Mouse (Mus musculus) liver, embryonic 14.5 days (tissue): ENCODE data around the gene Naga. TPM values are rescaled to one million over a fixed set of nuclear protein-coding genes. Genes with fewer than 3 reads are reported as not detected.

Experiments
- ATAC-seq: fragments of 200-750 bp; cut with Nextera tagmentation; 2 replicates; pipeline ENCODE4 v1.8.0; 2017; ENCODE audit warnings: moderate number of reproducible peaks, mild to moderate bottlenecking, moderate library complexity; ENCODE audit not compliant: insufficient read depth
- DNase-seq, 3 experiments: peaks; one replicate each; pipeline ENCODE4 v3.0.0-alpha.2; 2012 to 2013; ENCODE audit warnings: low read depth in 3 of 3, low spot score in 3 of 3
- H3K27ac ChIP-seq: fragments of 300-500 bp; sonication (generic); 2 replicates; pipeline ENCODE4 v1.5.1; 2014; ENCODE audit warnings: moderate library complexity, mild to moderate bottlenecking, control low read depth, inconsistent platforms
- H3K27me3 ChIP-seq: fragments of 300-500 bp; sonication (generic); 2 replicates; pipeline ENCODE4 v1.6.1; 2014; ENCODE audit warnings: mild to moderate bottlenecking, low read length, moderate library complexity; ENCODE audit not compliant: control insufficient read depth, insufficient read depth
- H3K36me3 ChIP-seq: fragments of 300-500 bp; sonication (generic); replicated peaks from 2 replicates; pipeline ENCODE4 v1.6.1; 2014; ENCODE audit warnings: low read depth; ENCODE audit not compliant: control insufficient read depth, insufficient read depth
- H3K4me1 ChIP-seq, 2 experiments: fragments of 200-500 bp in 1 of 2; fragments of 300-500 bp in 1 of 2; sonication (generic) in 1 of 2; replicated peaks; 2 replicates each; pipeline ENCODE4 v1.6.1; 2012 to 2014; ENCODE audit warnings: antibody characterized with exemption in 1 of 2, inconsistent platforms in 1 of 2, low read length in 1 of 2; ENCODE audit not compliant: control insufficient read depth in 2 of 2, insufficient read depth in 2 of 2
- H3K4me2 ChIP-seq: fragments of 300-500 bp; sonication (generic); 2 replicates; pipeline ENCODE4 v1.6.1; 2014; ENCODE audit warnings: low read depth, mild to moderate bottlenecking, control low read depth, moderate library complexity
- H3K4me3 ChIP-seq, 2 experiments: fragments of 200-500 bp in 1 of 2; fragments of 300-500 bp in 1 of 2; sonication (generic) in 1 of 2; 2 replicates each; pipeline ENCODE4 v1.5.1; 2012 to 2014; ENCODE audit warnings: low read depth in 2 of 2, low read length in 2 of 2, mild to moderate bottlenecking in 2 of 2, control low read depth in 1 of 2, inconsistent platforms in 1 of 2, moderate library complexity in 1 of 2; ENCODE audit not compliant: insufficient read depth in 1 of 2
- H3K9ac ChIP-seq: fragments of 300-500 bp; sonication (generic); replicated peaks from 2 replicates; pipeline ENCODE4 v1.6.1; 2014; ENCODE audit warnings: mild to moderate bottlenecking, control low read depth, moderate library complexity
- H3K9me3 ChIP-seq: fragments of 300-500 bp; sonication (generic); 2 replicates; pipeline ENCODE4 v1.6.1; 2016; ENCODE audit warnings: low read length, mixed read lengths; ENCODE audit not compliant: control insufficient read depth
- CTCF ChIP-seq: IDR thresholded peaks from 2 replicates; pipeline ENCODE4 v1.5.1; 2016; ENCODE audit warnings: antibody characterized with exemption, low read depth, control low read depth
- EP300 ChIP-seq: IDR thresholded peaks from 2 replicates; pipeline ENCODE4 v1.6.1; 2016; ENCODE audit warnings: antibody characterized with exemption, low read depth
- WGBS: fragments of 180-500 bp; shearing (Covaris S2); extraction: QIAGEN DNeasy Blood & Tissue Kit; methylation state at CpG from one replicate; pipeline ENCODE4 v1.1.7; 2014; ENCODE audit not compliant: insufficient replicate concordance; 5-methylcytosine and 5-hydroxymethylcytosine counted together
- polyA plus RNA-seq, 2 experiments: library from polyadenylated mRNA; depleted of rRNA in 1 of 2; stranded (reverse) in 1 of 2; unstranded in 1 of 2; fragments of >200 nt; fragmentation: Nextera tagmentation in 1 of 2; extraction: Ambion mirVana in 1 of 2; gene quantifications; 2 replicates each; pipeline versions ENCODE4 v1.2.1 to v1.2.3; 2012 to 2014

The Naga gene
- polyA plus RNA-seq, 2 experiments, result 34.2 to 47.7 TPM

DNA sequence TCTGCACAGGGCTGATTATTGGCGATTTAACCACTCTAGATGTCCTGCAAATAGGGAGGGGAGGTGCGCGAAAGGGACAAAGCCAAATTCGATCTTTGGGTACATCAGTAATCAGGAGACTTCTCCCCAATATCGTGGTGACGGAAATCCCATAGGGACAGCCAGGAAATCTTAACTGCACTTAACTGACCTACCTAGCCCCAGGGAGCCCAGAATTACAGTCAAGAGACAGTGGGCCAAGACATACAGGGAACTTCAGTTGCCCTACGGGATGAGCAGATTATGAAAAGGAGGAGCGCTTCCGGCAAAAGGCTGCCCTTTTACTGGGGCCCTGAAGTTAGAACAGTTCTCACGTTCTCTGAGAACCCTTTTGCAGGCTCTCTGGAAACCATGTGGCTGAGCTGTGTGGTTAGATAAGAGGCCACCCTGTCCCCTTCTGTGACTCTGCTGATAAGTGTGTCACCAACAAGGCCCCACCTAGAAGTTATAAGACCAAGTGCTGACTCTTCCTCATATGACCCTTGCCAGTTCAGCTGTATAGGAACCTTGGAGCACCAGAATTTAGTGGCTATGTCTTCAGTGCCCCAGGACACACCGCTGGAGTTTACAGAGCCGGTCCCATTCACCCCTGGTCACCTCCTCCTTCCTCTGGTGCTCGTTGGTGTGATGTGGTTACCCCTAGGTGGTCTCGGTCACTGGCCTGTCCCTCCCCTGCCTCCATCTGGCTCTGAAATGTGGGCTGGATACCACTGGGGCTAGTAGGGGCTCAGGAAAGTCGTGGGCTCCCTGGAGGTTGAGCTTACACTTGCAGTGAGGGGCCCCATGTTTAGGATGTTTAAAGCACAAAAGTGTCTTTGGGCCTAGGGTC, 3.2 kb upstream of the Naga start:
- Histone ChIP-seq H3K4me2 (peak overlapping the region; percentile 93), H3K27me3 (no peaks in the 10 kb centered on the region), H3K4me3 (peak overlapping the region; percentile 75 to 85), H3K9ac (peak overlapping the region; percentile 98), H3K9me3 (no peaks in the 10 kb centered on the region), H3K36me3 (peaks cover 25% of the 10 kb centered on the region), H3K4me1 (peaks cover 61 to 69% of the 10 kb centered on the region in 2 experiments), H3K27ac (peak overlapping the region; percentile 99)
- ATAC-seq (peak; percentile 60), DNase-seq (peak; percentile 96 to 98 (median 98))
- TF ChIP-seq CTCF, result no peak
- peak; percentile 97 for TF ChIP-seq EP300
- WGBS, result 6% methylated on average over 15 of the region's 15 CpGs

GRCm38 (mm10) chr15:82341036-82341501, 2.3 kb upstream of the Naga start:
- Histone ChIP-seq H3K9me3 (no peaks in the 10 kb centered on the region), H3K4me1 (peaks cover 59 to 68% of the 10 kb centered on the region in 2 experiments), H3K27ac (peak overlapping the region; percentile 99), H3K36me3 (peaks cover 34% of the 10 kb centered on the region), H3K27me3 (no peaks in the 10 kb centered on the region), H3K4me3 (peak overlapping the region; percentile 75 to 85), H3K4me2 (peak overlapping the region; percentile 93), H3K9ac (peak overlapping the region; percentile 98)
- ATAC-seq, result peak; percentile 40
- DNase-seq, result peak in 2 of 3 experiments; percentile 59 to 67
- no peak for TF ChIP-seq EP300
- TF ChIP-seq CTCF, result peak; percentile 27; the same call in 1 of the 2 replicates
- WGBS, result under 1% methylated on average over 39 of the region's 40 CpGs

DNA sequence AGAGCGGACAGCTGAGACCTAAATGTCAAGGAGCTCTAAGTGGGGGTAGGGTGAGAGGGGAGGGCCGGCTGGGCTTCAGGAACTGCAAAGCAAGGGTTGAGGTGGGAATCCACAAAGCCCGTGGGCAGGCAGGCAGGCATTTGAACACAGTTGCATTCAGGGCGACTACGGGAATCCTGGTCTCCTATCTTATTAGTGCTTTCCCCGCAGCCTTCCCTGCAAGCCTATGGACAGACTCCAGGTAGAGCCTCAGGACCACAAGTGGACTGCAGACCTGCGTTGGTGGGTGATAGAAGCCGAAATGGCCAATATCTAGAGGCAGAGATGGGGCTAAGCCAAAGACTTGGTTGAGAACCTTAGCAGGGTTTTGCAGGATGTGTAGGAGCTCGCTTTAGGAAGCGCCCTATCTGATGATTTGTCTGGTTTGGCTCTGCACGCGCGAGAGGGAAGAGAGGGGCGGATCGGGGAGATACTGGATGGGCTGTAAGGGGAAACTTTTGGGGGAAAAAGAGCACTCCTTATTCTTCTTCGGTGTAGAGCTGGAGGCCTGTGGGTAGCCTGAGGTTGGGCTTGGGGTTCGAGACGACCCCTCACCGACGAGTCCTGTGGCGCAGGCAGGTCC, 1.8 kb upstream of the Naga start:
- H3K4me3 ChIP-seq, result peak overlapping the region; percentile 75 to 85
- peaks cover 39% of the 10 kb centered on the region for H3K36me3 ChIP-seq
- peak overlapping the region; percentile 93 for H3K4me2 ChIP-seq
- TF ChIP-seq CTCF (no peak), EP300 (no peak)
- peak overlapping the region; percentile 98 for H3K9ac ChIP-seq
- peak overlapping the region; percentile 99 for H3K27ac ChIP-seq
- H3K9me3 ChIP-seq, result no peaks in the 10 kb centered on the region
- 8% methylated on average over 21 of the region's 21 CpGs for WGBS
- H3K27me3 ChIP-seq, result no peaks in the 10 kb centered on the region
- H3K4me1 ChIP-seq, result peaks cover 59 to 68% of the 10 kb centered on the region in 2 experiments
- ATAC-seq, result peak; percentile 24
- DNase-seq, result peak in 1 of 3 experiments; percentile 68

- Histone ChIP-seq H3K4me3 (peak overlapping the region in 1 of 2 experiments; percentile 81; a peak in 2 of 4 replicates), H3K4me1 (peaks cover 52 to 60% of the 10 kb centered on the region in 2 experiments), H3K27me3 (no peaks in the 10 kb centered on the region), H3K9me3 (no peaks in the 10 kb centered on the region), H3K4me2 (peak overlapping the region; percentile 93), H3K36me3 (peaks cover 42% of the 10 kb centered on the region), H3K27ac (peak overlapping the region; percentile 99), H3K9ac (peak overlapping the region; percentile 98)
- DNase-seq, result peak in 1 of 3 experiments; percentile 24
- no peak for TF ChIP-seq EP300
- TF ChIP-seq CTCF, result no peak
- WGBS, result 33% methylated on average over 8 of the region's 8 CpGs
- no peak for ATAC-seq
These were observed 1.0 kb upstream of the Naga start for GRCm38 (mm10) chr15:82339634-82340254.
